Mouse (Mus musculus) stomach, postnatal 0 days (tissue): ENCODE results near the gene Xpo5.

Source experiments
- CTCF ChIP-seq: IDR thresholded peaks from 2 replicates; pipeline ENCODE4 v1.5.1; 2016; ENCODE audit warnings: antibody characterized with exemption, low read depth, mild to moderate bottlenecking, moderate library complexity
- EP300 ChIP-seq: optimal IDR thresholded peaks from 2 replicates; pipeline ENCODE3; 2016; ENCODE audit warnings: antibody characterized with exemption

- no peak for TF ChIP-seq CTCF
- TF ChIP-seq EP300 = no peak
Observed at GRCm38 (mm10) chr17:46283140-46283539, 80.6 kb downstream of the Xpo5 start.
